Mouse (Mus musculus) cerebellum, adult 2 months (tissue): ENCODE data around the gene Piga. TPM values are rescaled to one million over a fixed set of nuclear protein-coding genes. Genes with fewer than 3 reads are reported as not detected.
A peak's percentile ranks its signal among the peaks of the same experiment; 100 is the strongest.

Source experiments
- DNase-seq, 2 experiments: peaks; one replicate each; pipeline ENCODE4 v3.0.0; 2021
- H3K27ac ChIP-seq: fragments of 200-500 bp; 2 replicates; pipeline ENCODE4 v1.5.1; 2012; ENCODE audit warnings: low read length, control low read depth, inconsistent platforms; ENCODE audit not compliant: insufficient read depth
- H3K27me3 ChIP-seq: fragments of 200-500 bp; 2 replicates; pipeline ENCODE4 v1.6.1; 2012; ENCODE audit warnings: inconsistent platforms, mild to moderate bottlenecking, low read length, moderate library complexity; ENCODE audit not compliant: control insufficient read depth, insufficient read depth
- H3K4me1 ChIP-seq: fragments of 200-500 bp; 2 replicates; pipeline ENCODE4 v1.6.1; 2011; ENCODE audit warnings: low read length; ENCODE audit not compliant: control insufficient read depth, insufficient read depth
- H3K4me3 ChIP-seq: fragments of 200-500 bp; replicated peaks from 2 replicates; pipeline ENCODE3; 2011; ENCODE audit warnings: mild to moderate bottlenecking, low read depth, low read length, control low read depth; ENCODE audit not compliant: insufficient read depth
- CTCF ChIP-seq: fragments of 200-500 bp; IDR thresholded peaks from 2 replicates; pipeline ENCODE4 v1.5.1; 2011; ENCODE audit warnings: low read depth, mild to moderate bottlenecking, control low read depth, low read length, moderate library complexity, borderline replicate concordance; ENCODE audit not compliant: insufficient read depth
- POLR2A ChIP-seq: fragments of 200-500 bp; IDR thresholded peaks from 2 replicates; pipeline ENCODE4 v1.6.1; 2011; ENCODE audit warnings: low read length, control low read depth, borderline replicate concordance; ENCODE audit not compliant: insufficient read depth
- WGBS: fragments of 180-500 bp; shearing (Covaris S2); methylation state at CpG from one replicate; pipeline ENCODE4 v1.1.7; 2018; 5-methylcytosine and 5-hydroxymethylcytosine counted together
- polyA plus RNA-seq: library from polyadenylated mRNA; depleted of rRNA; stranded (reverse); fragments of >200 nt; gene quantifications from 2 replicates; pipeline ENCODE4 v1.2.3, GENCODE M21; 2012

Piga gene
- polyA plus RNA-seq, 1 experiment = 8.8 TPM

DNA sequence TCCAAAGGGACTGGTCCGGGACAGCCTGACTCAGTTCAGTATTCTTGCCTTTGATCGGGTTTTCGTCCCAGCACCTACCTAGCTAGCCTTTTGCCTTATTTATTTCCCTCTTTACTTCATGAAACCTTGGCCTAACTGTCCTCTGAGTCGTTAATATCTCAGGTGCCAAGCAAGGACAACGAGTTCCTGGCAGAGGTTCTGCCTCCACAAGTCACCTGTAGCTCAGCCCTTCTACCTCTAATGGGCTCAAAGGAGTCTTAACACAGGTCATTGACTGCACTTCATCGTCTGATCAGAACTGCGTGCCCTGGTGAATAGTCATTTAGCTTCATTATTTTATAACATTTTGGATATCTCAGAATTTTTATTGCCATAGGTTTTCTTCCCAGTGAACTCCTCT is 19.9 kb downstream of the Piga start:
- Histone ChIP-seq H3K4me3 (no peak overlapping the region), H3K4me1 (no peaks in the 10 kb centered on the region), H3K27ac (no peak overlapping the region), H3K27me3 (no peaks in the 10 kb centered on the region)
- DNase-seq = no peak
- TF ChIP-seq CTCF (no peak), POLR2A (no peak)
- 80% methylated on average over 7 of the region's 7 CpGs for WGBS

DNA sequence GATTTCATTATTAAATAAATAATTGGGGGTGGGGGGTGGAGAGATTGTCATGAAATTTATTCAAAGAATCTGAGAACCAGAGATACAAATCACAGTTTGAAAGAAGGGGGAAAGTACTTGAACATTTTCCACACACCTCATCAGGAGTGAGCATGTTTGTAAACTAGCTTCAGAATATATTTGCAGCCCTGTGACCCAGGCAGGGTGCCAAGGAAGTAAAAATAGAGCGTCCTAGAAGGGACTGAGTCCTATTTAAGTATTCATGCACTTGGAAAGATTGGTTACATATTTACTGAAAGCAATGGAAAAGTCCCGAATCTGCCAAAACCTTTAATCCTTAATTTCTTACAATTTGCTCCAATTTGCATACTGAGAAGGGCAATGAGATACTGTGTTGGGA is 20.6 kb downstream of the Piga start:
- TF ChIP-seq CTCF (no peak), POLR2A (no peak)
- no peak overlapping the region for H3K4me3 ChIP-seq
- H3K27ac ChIP-seq = no peak overlapping the region
- DNase-seq = peak in 1 of 2 experiments; percentile 13
- no peaks in the 10 kb centered on the region for H3K4me1 ChIP-seq
- 40% methylated on average over 2 of the region's 2 CpGs for WGBS
- H3K27me3 ChIP-seq = no peaks in the 10 kb centered on the region

DNA sequence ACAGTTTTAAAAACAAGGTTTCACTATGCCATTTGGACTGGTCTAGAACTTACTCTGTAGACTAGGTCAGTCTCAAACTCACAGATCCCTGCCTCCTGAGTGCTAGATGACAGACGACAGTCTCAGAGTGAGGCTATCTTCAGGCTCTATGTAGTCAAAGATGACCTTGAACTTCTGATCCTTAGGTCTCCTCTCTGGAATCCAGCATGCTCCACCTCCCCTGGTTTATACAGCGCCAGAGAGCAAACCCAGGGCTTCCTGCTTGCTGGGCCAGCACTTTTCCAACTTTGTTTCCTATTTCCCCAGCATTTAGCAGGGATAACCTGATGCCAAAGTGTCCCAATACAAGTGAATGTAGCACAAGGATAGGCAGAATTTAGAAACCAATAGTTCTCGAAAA is 21.1 kb downstream of the Piga start:
- no peak overlapping the region for H3K27ac ChIP-seq
- no peak for DNase-seq
- TF ChIP-seq POLR2A = no peak
- TF ChIP-seq CTCF = no peak
- no peak overlapping the region for H3K4me3 ChIP-seq
- H3K27me3 ChIP-seq = no peaks in the 10 kb centered on the region
- 90% methylated on average over 3 of the region's 3 CpGs for WGBS
- no peaks in the 10 kb centered on the region for H3K4me1 ChIP-seq

DNA sequence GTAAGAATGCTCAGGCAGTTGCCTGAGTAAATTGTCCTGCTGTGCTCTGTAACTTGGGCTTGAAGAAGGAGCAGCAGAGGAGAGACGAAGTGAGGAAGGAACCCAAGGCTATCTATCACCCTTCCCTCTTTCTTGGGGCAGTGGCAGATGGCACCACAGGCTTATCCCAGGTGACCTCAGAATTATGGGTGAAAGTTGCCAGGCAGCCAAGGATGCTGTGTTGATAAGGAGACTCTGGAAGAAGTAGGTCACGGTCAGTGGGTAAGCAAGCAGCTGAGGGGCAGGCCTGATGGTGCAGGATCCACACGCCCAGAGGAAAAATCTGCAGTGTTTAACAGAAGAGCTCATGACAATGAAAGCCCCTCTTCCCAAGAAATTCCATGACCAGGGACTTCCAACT is 21.7 kb downstream of the Piga start:
- 35% methylated on average over 3 of the region's 3 CpGs for whole genome bisulfite sequencing
- Histone ChIP-seq H3K4me1 (no peaks in the 10 kb centered on the region), H3K27ac (no peak overlapping the region), H3K4me3 (no peak overlapping the region), H3K27me3 (no peaks in the 10 kb centered on the region)
- peak in 1 of 2 experiments; percentile 7 for DNase-seq
- TF ChIP-seq POLR2A = no peak
- no peak for TF ChIP-seq CTCF

DNA sequence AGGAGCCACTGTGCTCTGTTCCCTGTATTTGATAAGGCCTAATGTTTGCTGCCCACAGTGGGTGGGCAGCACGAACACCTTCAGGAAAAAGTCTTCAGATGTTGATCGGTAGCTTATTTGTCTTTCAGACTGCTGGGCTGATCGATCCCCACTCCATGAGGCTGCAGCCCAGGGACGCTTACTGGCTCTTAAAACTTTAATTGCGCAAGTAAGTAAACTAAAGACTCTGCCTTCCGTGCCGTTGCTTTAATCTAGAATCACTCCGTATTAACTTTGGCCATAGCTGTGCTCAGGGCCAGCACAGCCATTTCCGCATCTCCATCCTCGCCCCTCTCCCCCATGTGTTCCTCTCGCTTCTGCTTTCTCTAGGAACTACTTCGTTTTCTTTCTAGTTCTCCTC is 26.0 kb downstream of the Piga start:
- Histone ChIP-seq H3K27me3 (no peaks in the 10 kb centered on the region), H3K4me3 (no peak overlapping the region), H3K27ac (no peak overlapping the region), H3K4me1 (no peaks in the 10 kb centered on the region)
- no peak for DNase-seq
- 93% methylated on average over 12 of the region's 12 CpGs for WGBS
- TF ChIP-seq POLR2A = no peak
- TF ChIP-seq CTCF = no peak

DNA sequence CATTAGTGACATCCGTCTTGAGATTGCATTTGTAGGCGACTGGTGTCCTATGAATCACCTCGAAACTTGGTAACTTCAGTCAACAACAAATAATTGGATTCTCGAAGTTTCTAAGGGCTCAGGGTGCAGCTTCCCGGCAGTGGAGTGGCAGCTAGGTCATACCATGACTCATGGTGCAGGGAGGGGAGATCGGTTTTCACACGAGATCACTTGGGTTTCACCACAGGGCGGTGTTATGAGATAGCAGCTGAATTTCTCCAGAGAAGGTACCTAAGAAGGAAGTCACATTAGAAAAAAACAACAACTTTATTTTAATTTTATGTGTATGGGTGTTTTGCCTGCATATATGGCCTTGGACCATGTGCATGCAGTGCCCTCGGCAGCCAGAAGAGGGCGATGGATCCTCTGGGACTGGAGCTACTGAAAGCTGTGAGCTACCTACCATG is 26.5 kb downstream of the Piga start:
- Histone ChIP-seq H3K4me1 (no peaks in the 10 kb centered on the region), H3K27ac (no peak overlapping the region), H3K4me3 (no peak overlapping the region), H3K27me3 (no peaks in the 10 kb centered on the region)
- no peak for DNase-seq
- 90% methylated on average over 10 of the region's 10 CpGs for WGBS
- TF ChIP-seq CTCF (no peak), POLR2A (no peak)

DNA sequence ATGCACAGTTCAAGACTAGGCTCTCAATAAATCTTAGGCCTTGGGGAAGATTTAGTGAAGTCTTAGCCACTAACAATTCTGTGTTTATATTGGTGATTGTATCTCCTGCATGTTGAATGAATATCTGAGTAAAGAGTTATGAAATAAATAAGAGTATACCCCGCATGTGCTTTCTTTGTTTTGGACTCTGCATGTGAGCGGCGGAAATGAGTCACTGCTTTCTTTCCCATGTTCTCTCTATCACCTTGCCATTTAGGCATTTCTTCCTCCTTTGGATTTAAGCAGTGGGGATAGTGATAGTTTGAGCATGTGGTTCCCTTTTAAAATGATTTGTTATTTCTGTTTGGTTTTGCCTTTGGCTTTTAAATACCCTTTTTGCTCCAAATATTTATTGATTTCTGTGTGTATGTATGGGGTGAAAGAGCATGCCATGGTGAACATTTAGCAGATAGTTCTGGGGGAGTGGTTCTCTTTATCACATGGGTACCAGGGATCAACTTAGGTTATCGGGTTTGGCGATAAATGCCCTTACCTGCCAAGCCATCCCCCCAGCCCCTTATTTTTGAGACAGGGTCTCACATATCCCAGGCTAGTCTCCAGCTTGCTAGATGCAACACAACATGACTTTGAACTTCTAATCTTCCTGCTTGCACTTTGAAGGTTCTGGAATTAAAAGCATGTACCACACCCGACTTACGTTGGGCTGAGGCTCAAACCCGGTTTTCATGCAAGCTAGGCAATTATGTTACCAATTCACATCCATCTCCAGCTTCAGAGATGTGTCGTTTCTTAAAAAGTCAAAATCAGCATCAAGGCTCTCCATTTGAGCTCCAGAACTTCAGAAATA is 27.5 kb downstream of the Piga start:
- no peak overlapping the region for H3K27ac ChIP-seq
- TF ChIP-seq POLR2A (no peak), CTCF (no peak)
- WGBS = 89% methylated on average over 9 of the region's 9 CpGs

DNA sequence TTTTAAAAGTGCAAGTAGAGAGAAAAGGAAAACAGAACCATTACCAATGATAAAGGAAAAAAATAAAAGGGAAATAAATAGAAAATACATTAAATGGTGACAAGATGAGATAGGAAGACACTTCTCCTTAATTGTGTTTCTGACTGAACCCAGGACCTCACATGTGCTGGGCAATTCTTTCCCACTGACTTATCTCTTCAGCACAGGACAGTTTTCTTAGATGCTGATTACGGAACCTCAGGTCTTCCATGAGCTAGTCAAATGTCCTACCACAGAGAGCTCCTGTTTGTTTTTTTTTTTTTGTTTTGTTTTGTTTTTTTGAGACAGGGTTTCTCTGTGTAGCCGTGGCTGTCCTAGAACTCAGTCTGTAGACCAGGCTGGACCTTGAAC is 28.1 kb downstream of the Piga start:
- Histone ChIP-seq H3K4me1 (no peaks in the 10 kb centered on the region), H3K4me3 (no peak overlapping the region), H3K27ac (no peak overlapping the region), H3K27me3 (no peaks in the 10 kb centered on the region)
- TF ChIP-seq CTCF = no peak
- TF ChIP-seq POLR2A = no peak
- no peak for DNase-seq
- WGBS = 80% methylated on average over 2 of the region's 2 CpGs

More for the DNA sequence above, 27.5 kb downstream of the Piga start:
- H3K4me3 ChIP-seq = no peak overlapping the region
- H3K4me1 ChIP-seq = no peaks in the 10 kb centered on the region
- H3K27me3 ChIP-seq = no peaks in the 10 kb centered on the region
- no peak for DNase-seq
